Mouse (Mus musculus): Measurements from ENCODE around the gene Siah1a.

DNA sequence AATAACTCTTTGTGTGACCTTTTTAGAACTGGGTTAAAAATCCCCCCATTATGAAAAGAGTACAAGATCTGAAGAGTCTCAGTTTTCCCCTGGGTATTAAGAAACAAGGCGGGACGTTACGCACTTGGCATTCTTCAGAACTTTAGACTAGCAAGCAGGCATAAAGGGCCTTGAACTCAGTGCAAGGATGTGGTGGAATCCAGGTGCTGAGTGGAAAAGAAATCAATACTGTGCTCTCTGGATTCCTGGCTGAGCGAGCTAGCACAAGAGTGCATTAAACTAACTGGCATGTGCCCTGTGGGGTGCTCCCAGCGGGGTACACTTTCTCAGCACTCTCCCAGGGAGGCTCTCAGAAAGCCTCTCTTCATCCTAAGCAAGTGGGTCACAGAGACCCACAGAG, 17.1 kb upstream of the Siah1a start:
- TF ChIP-seq CTCF (conservative IDR thresholded peaks at IDR 0.05; ENCODE audit: insufficient read depth, insufficient read length, low read depth, low read length) = no peak
- no peak for TF ChIP-seq POLR2A (IDR thresholded peaks at IDR 0.05; ENCODE audit: low read depth, low read length)

Data from kidney, adult 2 months (tissue).